Mouse (Mus musculus) duodenum, adult 2 months (tissue): ENCODE results near the gene Asxl2. TPM values are rescaled to one million over a fixed set of nuclear protein-coding genes. Genes with fewer than 3 reads are reported as not detected.

Experiments
- polyA plus RNA-seq: library from polyadenylated mRNA; depleted of rRNA; stranded (reverse); fragments of >200 nt; gene quantifications from 2 replicates; pipeline ENCODE4 v1.2.3, GENCODE M21; 2012; ENCODE audit warnings: low replicate concordance; rRNA removed

The Asxl2 gene
- 2.0 and 3.2 TPM in 2 replicates for polyA plus RNA-seq

DNA sequence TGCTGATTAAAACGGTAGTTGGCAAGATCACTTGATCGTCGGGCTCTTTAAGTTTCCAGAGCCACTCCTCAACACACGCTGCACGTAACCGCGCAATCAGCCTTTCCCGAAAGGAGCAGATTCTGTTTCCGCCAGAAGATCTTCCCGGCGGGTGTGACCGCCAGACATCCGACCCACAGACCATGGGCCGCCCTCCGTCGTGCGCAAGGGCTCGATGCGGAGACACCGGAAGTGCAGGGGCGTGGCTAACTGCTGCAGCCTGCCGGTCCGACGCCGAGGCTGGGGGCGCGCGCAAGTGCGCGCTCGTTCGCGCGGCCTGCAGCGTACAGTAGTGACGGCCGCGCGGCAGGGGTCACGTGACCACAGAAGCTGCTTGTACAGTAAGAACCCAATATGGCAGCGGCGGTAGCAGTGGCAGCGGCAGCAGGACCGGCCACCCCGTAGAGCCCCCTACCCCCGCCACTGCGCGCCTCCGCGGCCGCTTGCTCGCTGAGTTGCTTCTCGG is at the start of gene Asxl2:
TSS of gene Asxl2 (plus strand) at position 328 of the 505 bp plus-strand sequence.

Other genes with a start within 250 kb of the Asxl2 start
- gene Rab10, start 116.9 kb upstream of the Asxl2 start, polyA plus RNA-seq: 14.9 and 23.0 TPM in 2 replicates
- 0.89 and 0.98 TPM in 2 replicates for gene Kif3c, start 61.7 kb upstream of the Asxl2 start, polyA plus RNA-seq
- gene Dtnb, start 145.5 kb downstream of the Asxl2 start, polyA plus RNA-seq: 11.1 and 11.8 TPM in 2 replicates